Mouse (Mus musculus) hindbrain, embryonic 14.5 days (tissue): ENCODE measurements around the gene Ergic1. TPM values are rescaled to one million over a fixed set of nuclear protein-coding genes. Genes with fewer than 3 reads are reported as not detected.

Experiments
- ATAC-seq: fragments of 200-750 bp; cut with Nextera tagmentation; 2 replicates; pipeline ENCODE4 v1.8.0; 2017; ENCODE audit warnings: moderate number of reproducible peaks, mild to moderate bottlenecking, moderate TSS enrichment, moderate library complexity; ENCODE audit not compliant: low FRiP score
- DNase-seq: peaks from one replicate; pipeline ENCODE4 v3.0.0-alpha.2; 2015; ENCODE audit warnings: low spot score
- H3K27ac ChIP-seq: fragments of 300-500 bp; sonication (generic); 2 replicates; pipeline ENCODE4 v1.5.1; 2014; ENCODE audit warnings: mild to moderate bottlenecking, moderate library complexity
- H3K27me3 ChIP-seq: fragments of 300-500 bp; sonication (generic); 2 replicates; pipeline ENCODE4 v1.6.1; 2014; ENCODE audit warnings: mild to moderate bottlenecking, low read length, mixed read lengths; ENCODE audit not compliant: control insufficient read depth, insufficient read depth
- H3K36me3 ChIP-seq: fragments of 300-500 bp; sonication (generic); replicated peaks from 2 replicates; pipeline ENCODE4 v1.6.1; 2014; ENCODE audit not compliant: control insufficient read depth, insufficient read depth
- H3K4me1 ChIP-seq: fragments of 300-500 bp; sonication (generic); replicated peaks from 2 replicates; pipeline ENCODE4 v1.6.1; 2014; ENCODE audit warnings: antibody characterized with exemption, low read length, mixed read lengths; ENCODE audit not compliant: control insufficient read depth, insufficient read depth
- H3K4me2 ChIP-seq: fragments of 300-500 bp; sonication (generic); replicated peaks from 2 replicates; pipeline ENCODE4 v1.6.1; 2014; ENCODE audit warnings: mild to moderate bottlenecking, moderate library complexity
- H3K4me3 ChIP-seq: fragments of 300-500 bp; sonication (generic); replicated peaks from 2 replicates; pipeline ENCODE4 v1.5.1; 2014; ENCODE audit warnings: mild to moderate bottlenecking, low read length
- H3K9ac ChIP-seq: fragments of 300-500 bp; sonication (generic); 2 replicates; pipeline ENCODE4 v1.6.1; 2014
- H3K9me3 ChIP-seq: fragments of 300-500 bp; sonication (generic); 2 replicates; pipeline ENCODE4 v1.6.1; 2016; ENCODE audit warnings: low read length; ENCODE audit not compliant: control insufficient read depth
- WGBS: fragments of 180-500 bp; shearing (Covaris S2); extraction: QIAGEN DNeasy Blood & Tissue Kit; methylation state at CpG from one replicate; pipeline ENCODE4 v1.1.7; 2014; 5-methylcytosine and 5-hydroxymethylcytosine counted together
- polyA plus RNA-seq: library from polyadenylated mRNA; unstranded; fragments of >200 nt; fragmentation: Nextera tagmentation; extraction: Ambion mirVana; gene quantifications from 2 replicates; pipeline ENCODE4 v1.2.1, GENCODE M21; 2014

Gene Ergic1
- polyA plus RNA-seq, 1 experiment from 2014 or later: 110 TPM

DNA sequence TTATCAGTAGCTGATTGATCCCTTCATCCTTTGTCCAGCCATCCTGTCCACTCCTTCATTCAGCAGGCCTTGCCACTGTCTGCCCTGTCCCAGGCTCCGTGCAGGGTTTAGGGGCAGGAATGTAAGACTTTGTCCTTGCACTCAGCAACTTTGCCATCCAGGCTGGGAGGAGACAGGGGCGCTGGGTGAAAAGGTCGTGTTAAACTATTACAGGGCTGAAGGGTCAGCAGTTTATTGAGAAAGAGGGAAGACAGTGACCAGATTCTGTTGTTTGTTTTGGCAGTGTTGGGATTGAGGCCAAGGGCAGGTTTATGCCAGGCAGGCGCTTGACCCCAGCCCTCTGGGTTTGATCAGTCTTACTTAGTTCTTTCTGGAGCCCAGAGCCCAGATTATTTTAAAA is 76.6 kb downstream of the Ergic1 start:
- ATAC-seq (no peak), DNase-seq (no peak)
- Histone ChIP-seq H3K27me3 (no peaks in the 10 kb centered on the region), H3K4me1 (no peaks in the 10 kb centered on the region), H3K36me3 (peaks cover 93% of the 10 kb centered on the region), H3K27ac (no peak overlapping the region), H3K9me3 (no peaks in the 10 kb centered on the region), H3K4me2 (no peak overlapping the region), H3K9ac (no peak overlapping the region), H3K4me3 (no peak overlapping the region)
- 80% methylated on average over 4 of the region's 4 CpGs for WGBS

DNA sequence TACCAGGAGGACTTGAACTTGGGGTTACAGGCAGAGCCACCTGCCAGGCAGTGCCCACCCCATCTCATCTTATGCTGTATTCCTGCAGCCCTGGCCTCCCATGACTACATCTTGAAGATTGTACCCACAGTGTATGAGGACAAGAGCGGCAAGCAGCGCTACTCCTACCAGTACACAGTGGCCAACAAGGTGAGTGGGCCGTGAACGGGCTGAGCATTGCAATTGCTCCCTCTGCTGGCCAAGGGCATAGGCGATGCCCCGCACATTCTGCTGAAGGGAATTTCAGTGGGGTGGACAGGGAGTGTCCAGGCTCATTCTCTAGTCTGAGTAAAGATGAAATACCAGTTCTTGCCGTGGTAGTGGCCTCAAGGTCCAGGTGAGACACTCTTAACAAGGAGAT is 77.4 kb downstream of the Ergic1 start:
- Histone ChIP-seq H3K9me3 (no peaks in the 10 kb centered on the region), H3K36me3 (peaks cover 95% of the 10 kb centered on the region), H3K27ac (no peak overlapping the region), H3K9ac (no peak overlapping the region), H3K4me1 (no peaks in the 10 kb centered on the region), H3K4me2 (no peak overlapping the region), H3K27me3 (no peaks in the 10 kb centered on the region), H3K4me3 (no peak overlapping the region)
- DNase-seq (peak; percentile 80), ATAC-seq (peak; percentile 51; the same call in 1 of the 2 replicates)
- 21% methylated on average over 7 of the region's 7 CpGs for WGBS

DNA sequence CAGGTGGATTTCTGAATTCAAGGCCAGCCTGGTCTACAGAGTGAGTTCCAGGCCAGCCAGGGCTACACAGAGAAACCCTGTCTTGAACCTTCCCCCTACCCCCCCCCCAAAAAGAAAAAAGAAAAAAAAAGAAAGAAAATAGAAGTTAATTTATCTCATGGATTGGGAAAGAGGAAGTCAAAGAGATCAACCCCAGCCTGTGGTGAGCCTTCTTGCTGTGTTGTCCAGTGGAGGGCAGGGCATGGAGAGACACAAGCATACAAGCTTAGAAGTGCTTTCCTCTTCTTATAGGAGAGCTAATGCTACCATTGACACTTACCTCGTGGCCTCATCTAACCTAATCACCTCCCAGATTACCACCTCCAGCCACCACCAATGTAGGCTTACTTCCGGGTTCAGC is 78.5 kb downstream of the Ergic1 start:
- Histone ChIP-seq H3K4me2 (no peak overlapping the region), H3K27me3 (no peaks in the 10 kb centered on the region), H3K9me3 (no peaks in the 10 kb centered on the region), H3K4me3 (no peak overlapping the region), H3K27ac (no peak overlapping the region), H3K36me3 (peaks cover 92% of the 10 kb centered on the region), H3K4me1 (no peaks in the 10 kb centered on the region), H3K9ac (no peak overlapping the region)
- ATAC-seq: no peak
- WGBS: 94% methylated on average over 2 of the region's 2 CpGs
- no peak for DNase-seq

- WGBS: 98% methylated on average over 3 of the region's 3 CpGs
- no peak for ATAC-seq
- peaks cover 92% of the 10 kb centered on the region for H3K36me3 ChIP-seq
Measured at GRCm38 (mm10) chr17:26640286-26640740, 79.0 kb downstream of the Ergic1 start.

GRCm38 (mm10) chr17:26643456-26643855 is 82.2 kb downstream of the Ergic1 start:
- ATAC-seq: no peak
- WGBS: 95% methylated on average over 8 of the region's 8 CpGs
- H3K9me3 ChIP-seq: no peaks in the 10 kb centered on the region

More at GRCm38 (mm10) chr17:26640286-26640740, 79.0 kb downstream of the Ergic1 start:
- H3K9me3 ChIP-seq: no peaks in the 10 kb centered on the region
- no peak overlapping the region for H3K4me2 ChIP-seq
- DNase-seq: no peak
- no peaks in the 10 kb centered on the region for H3K27me3 ChIP-seq
- no peak overlapping the region for H3K4me3 ChIP-seq
- no peak overlapping the region for H3K27ac ChIP-seq
- no peak overlapping the region for H3K9ac ChIP-seq
- no peaks in the 10 kb centered on the region; the same call in 1 of the 2 replicates for H3K4me1 ChIP-seq

DNA sequence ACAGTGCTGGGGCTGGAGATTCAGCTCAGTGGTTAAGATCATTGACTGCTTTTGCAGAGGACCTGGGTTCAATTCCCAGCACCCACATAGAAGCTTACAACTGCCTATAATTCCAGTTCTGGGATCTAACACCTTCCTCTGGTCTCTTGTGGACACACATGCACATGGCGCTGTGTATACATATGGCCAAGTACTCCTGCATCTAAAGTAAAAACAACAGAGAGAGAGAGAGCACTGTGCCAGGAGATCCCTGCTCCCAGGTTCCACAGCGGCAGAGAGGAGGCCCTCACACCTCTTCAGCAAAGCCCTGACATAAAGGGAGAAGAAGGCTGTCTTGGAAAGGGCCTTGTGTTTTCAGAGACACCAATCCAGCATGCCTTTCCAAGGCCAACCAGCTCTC is 82.7 kb downstream of the Ergic1 start:
- 100% methylated on average over 2 of the region's 2 CpGs for WGBS
- ATAC-seq (no peak), DNase-seq (no peak)
- Histone ChIP-seq H3K4me3 (no peak overlapping the region), H3K36me3 (peaks cover 90% of the 10 kb centered on the region), H3K4me1 (no peaks in the 10 kb centered on the region; the same call in 1 of the 2 replicates), H3K27ac (no peak overlapping the region), H3K9ac (no peak overlapping the region), H3K9me3 (no peaks in the 10 kb centered on the region), H3K4me2 (no peak overlapping the region), H3K27me3 (no peaks in the 10 kb centered on the region)

More at GRCm38 (mm10) chr17:26643456-26643855, 82.2 kb downstream of the Ergic1 start:
- Histone ChIP-seq H3K4me2 (no peak overlapping the region), H3K4me1 (no peaks in the 10 kb centered on the region; the same call in 1 of the 2 replicates), H3K27me3 (no peaks in the 10 kb centered on the region), H3K27ac (no peak overlapping the region), H3K4me3 (no peak overlapping the region), H3K36me3 (peaks cover 90% of the 10 kb centered on the region), H3K9ac (no peak overlapping the region)
- DNase-seq: no peak

- Histone ChIP-seq H3K4me1 (no peaks in the 10 kb centered on the region; the same call in 1 of the 2 replicates), H3K27me3 (no peaks in the 10 kb centered on the region), H3K4me3 (no peak overlapping the region), H3K36me3 (peaks cover 90% of the 10 kb centered on the region), H3K4me2 (no peak overlapping the region), H3K9ac (no peak overlapping the region), H3K27ac (peak overlapping the region; percentile 57), H3K9me3 (no peaks in the 10 kb centered on the region)
- ATAC-seq (peak; percentile 53; the same call in 1 of the 2 replicates), DNase-seq (peak; percentile 52)
- WGBS: 38% methylated on average over 9 of the region's 9 CpGs
Measured at GRCm38 (mm10) chr17:26644509-26645410, 83.5 kb downstream of the Ergic1 start.

- WGBS: 91% methylated on average over 8 of the region's 8 CpGs
- H3K4me2 ChIP-seq: no peak overlapping the region
- H3K9ac ChIP-seq: no peak overlapping the region
- H3K27me3 ChIP-seq: no peaks in the 10 kb centered on the region
- DNase-seq: no peak
- no peak overlapping the region for H3K27ac ChIP-seq
- H3K36me3 ChIP-seq: peaks cover 84% of the 10 kb centered on the region
- no peaks in the 10 kb centered on the region for H3K9me3 ChIP-seq
- no peak for ATAC-seq
- no peak overlapping the region for H3K4me3 ChIP-seq
- H3K4me1 ChIP-seq: no peaks in the 10 kb centered on the region; the same call in 1 of the 2 replicates
Measured at GRCm38 (mm10) chr17:26645411-26645854, 84.1 kb downstream of the Ergic1 start.

- DNase-seq: no peak
- ATAC-seq: no peak
- 72% methylated on average over 13 of the region's 13 CpGs for WGBS
- Histone ChIP-seq H3K36me3 (peaks cover 70% of the 10 kb centered on the region), H3K9me3 (no peaks in the 10 kb centered on the region), H3K27me3 (no peaks in the 10 kb centered on the region), H3K4me1 (no peaks in the 10 kb centered on the region; the same call in 1 of the 2 replicates), H3K27ac (no peak overlapping the region), H3K4me3 (no peak overlapping the region), H3K9ac (no peak overlapping the region), H3K4me2 (no peak overlapping the region)
Measured at GRCm38 (mm10) chr17:26647283-26647682, 86.0 kb downstream of the Ergic1 start.
